Mouse (Mus musculus) limb, embryonic 11.5 days (tissue): ENCODE measurements at regions not wholly inside any gene's neighbourhood (a gene's known extent, or its start where the extent isn't known, plus 50 kb on each side); places are given as distances from the start of the nearest gene placed in this dataset.

Source experiments
- ATAC-seq: fragments of 200-750 bp; cut with Nextera tagmentation; 2 replicates; pipeline ENCODE4 v1.8.0; 2017; ENCODE audit warnings: low read depth; ENCODE audit not compliant: insufficient number of reproducible peaks, low FRiP score, low TSS enrichment
- DNase-seq: peaks from one replicate; pipeline ENCODE4 v3.0.0-alpha.2; 2015; ENCODE audit warnings: low spot score
- H3K27ac ChIP-seq: fragments of 300-500 bp; sonication (generic); replicated peaks from 2 replicates; pipeline ENCODE4 v1.5.1; 2014; ENCODE audit warnings: low read depth, mild to moderate bottlenecking, low read length
- H3K27me3 ChIP-seq: fragments of 300-500 bp; sonication (generic); 2 replicates; pipeline ENCODE4 v1.6.1; 2014; ENCODE audit warnings: mild to moderate bottlenecking, low read length, mixed read lengths; ENCODE audit not compliant: control insufficient read depth, insufficient read depth
- H3K36me3 ChIP-seq: fragments of 300-500 bp; sonication (generic); 2 replicates; pipeline ENCODE4 v1.6.1; 2014; ENCODE audit warnings: mild to moderate bottlenecking, low read length, moderate library complexity, mixed read lengths; ENCODE audit not compliant: control insufficient read depth, insufficient read depth
- H3K4me1 ChIP-seq: fragments of 300-500 bp; sonication (generic); 2 replicates; pipeline ENCODE4 v1.6.1; 2014; ENCODE audit warnings: low read length, mixed read lengths; ENCODE audit not compliant: control insufficient read depth, insufficient read depth
- H3K4me2 ChIP-seq: fragments of 300-500 bp; sonication (generic); 2 replicates; pipeline ENCODE4 v1.6.1; 2014; ENCODE audit warnings: low read depth, mild to moderate bottlenecking, moderate library complexity; ENCODE audit not compliant: severe bottlenecking
- H3K4me3 ChIP-seq: fragments of 300-500 bp; sonication (generic); 2 replicates; pipeline ENCODE4 v1.5.1; 2014; ENCODE audit warnings: low read depth, low read length
- H3K9ac ChIP-seq: fragments of 300-500 bp; sonication (generic); 2 replicates; pipeline ENCODE4 v1.6.1; 2014; ENCODE audit warnings: mild to moderate bottlenecking, low read length
- H3K9me3 ChIP-seq: fragments of 300-500 bp; sonication (generic); 2 replicates; pipeline ENCODE4 v1.6.1; 2016; ENCODE audit warnings: low read length; ENCODE audit not compliant: control insufficient read depth
- WGBS: fragments of 180-500 bp; shearing (Covaris S2); extraction: QIAGEN DNeasy Blood & Tissue Kit; methylation state at CpG from one replicate; pipeline ENCODE4 v1.1.7; 2014; 5-methylcytosine and 5-hydroxymethylcytosine counted together

GRCm38 (mm10) chr3:33957676-33958075 is 62.1 kb upstream of the Fxr1 start:
- Histone ChIP-seq H3K36me3 (no peaks in the 10 kb centered on the region), H3K4me3 (no peak overlapping the region), H3K9me3 (no peaks in the 10 kb centered on the region), H3K9ac (no peak overlapping the region), H3K27me3 (peaks cover 3% of the 10 kb centered on the region), H3K4me1 (no peaks in the 10 kb centered on the region), H3K4me2 (no peak overlapping the region), H3K27ac (no peak overlapping the region)
- DNase-seq (no peak), ATAC-seq (no peak)
- 89% methylated on average over 10 of the region's 10 CpGs for WGBS

- H3K9me3 ChIP-seq = no peaks in the 10 kb centered on the region
- no peaks in the 10 kb centered on the region for H3K4me1 ChIP-seq
- H3K27me3 ChIP-seq = peaks cover 3% of the 10 kb centered on the region
- WGBS = 83% methylated on average over 4 of the region's 4 CpGs
- H3K9ac ChIP-seq = no peak overlapping the region
- no peak for DNase-seq
- no peaks in the 10 kb centered on the region for H3K36me3 ChIP-seq
- no peak overlapping the region for H3K27ac ChIP-seq
- H3K4me3 ChIP-seq = no peak overlapping the region
- H3K4me2 ChIP-seq = no peak overlapping the region
- ATAC-seq = no peak
Measured at GRCm38 (mm10) chr3:33958216-33958615, 61.5 kb upstream of the Fxr1 start.

DNA sequence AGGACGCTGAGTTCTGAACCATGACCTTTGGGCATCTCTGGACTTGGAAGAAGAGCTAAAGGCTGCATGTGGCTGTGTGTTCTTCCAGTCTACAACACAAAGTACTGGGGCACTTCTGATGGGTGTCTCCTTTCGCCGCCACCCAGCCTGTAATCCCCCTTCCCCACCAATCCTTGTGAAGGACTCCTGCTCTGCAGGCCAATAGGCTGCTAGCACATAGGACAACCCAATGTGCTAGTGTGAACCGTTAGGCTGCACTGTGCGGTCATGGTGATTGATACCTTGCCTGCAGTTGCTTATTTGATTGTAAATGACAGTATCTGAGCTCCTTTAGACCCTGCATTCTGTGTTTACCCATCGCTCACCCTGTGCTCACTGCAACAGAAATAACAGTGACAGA is 59.5 kb upstream of the Fxr1 start:
- Histone ChIP-seq H3K9ac (no peak overlapping the region), H3K4me2 (no peak overlapping the region), H3K4me1 (no peaks in the 10 kb centered on the region), H3K4me3 (no peak overlapping the region), H3K27me3 (peaks cover 3% of the 10 kb centered on the region), H3K9me3 (no peaks in the 10 kb centered on the region), H3K27ac (no peak overlapping the region), H3K36me3 (no peaks in the 10 kb centered on the region)
- 55% methylated on average over 6 of the region's 6 CpGs for WGBS
- no peak for ATAC-seq
- DNase-seq = no peak

DNA sequence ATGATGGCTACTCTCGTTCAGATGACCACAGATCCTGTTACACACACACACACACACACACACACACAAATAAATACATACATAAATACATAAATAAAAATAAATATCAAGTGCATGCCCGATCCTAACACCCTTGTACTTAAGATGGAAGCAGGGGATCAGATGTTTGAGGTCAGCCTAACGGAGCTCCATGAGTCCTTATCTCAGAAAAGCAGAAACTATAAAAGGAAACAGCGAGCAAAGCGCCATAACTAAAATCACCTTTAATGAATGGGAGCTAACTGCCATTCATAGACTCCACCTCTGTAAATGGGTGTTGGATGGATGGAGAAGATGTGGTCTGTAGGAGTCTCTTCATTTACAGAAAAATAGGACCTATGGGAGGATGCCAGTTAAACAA is 56.8 kb upstream of the Fxr1 start:
- Histone ChIP-seq H3K9ac (no peak overlapping the region), H3K36me3 (no peaks in the 10 kb centered on the region)

GRCm38 (mm10) chr3:33967184-33967583 is 52.6 kb upstream of the Fxr1 start:
- no peaks in the 10 kb centered on the region for H3K27me3 ChIP-seq
- no peak for ATAC-seq
- no peak overlapping the region for H3K27ac ChIP-seq
- H3K9me3 ChIP-seq = no peaks in the 10 kb centered on the region
- WGBS = 87% methylated on average over 8 of the region's 8 CpGs
- no peak overlapping the region for H3K4me3 ChIP-seq
- no peak overlapping the region for H3K9ac ChIP-seq
- H3K36me3 ChIP-seq = no peaks in the 10 kb centered on the region
- H3K4me2 ChIP-seq = no peak overlapping the region
- no peaks in the 10 kb centered on the region for H3K4me1 ChIP-seq
- no peak for DNase-seq

More for the DNA sequence above, 56.8 kb upstream of the Fxr1 start:
- WGBS = 85% methylated on average over 5 of the region's 5 CpGs
- Histone ChIP-seq H3K27me3 (no peaks in the 10 kb centered on the region), H3K9me3 (no peaks in the 10 kb centered on the region), H3K4me2 (no peak overlapping the region), H3K4me1 (no peaks in the 10 kb centered on the region), H3K4me3 (no peak overlapping the region), H3K27ac (no peak overlapping the region)
- no peak for DNase-seq
- ATAC-seq = no peak
